Mouse (Mus musculus) kidney, postnatal 0 days (tissue): ENCODE results near the gene Kcnab1. TPM values are rescaled to one million over a fixed set of nuclear protein-coding genes. Genes with fewer than 3 reads are reported as not detected.

Source experiments
- ATAC-seq: fragments of 200-750 bp; cut with Nextera tagmentation; replicated peaks from 2 replicates; pipeline ENCODE4 v1.8.0; 2017; ENCODE audit warnings: low read depth, moderate number of reproducible peaks, moderate TSS enrichment, moderate library complexity; ENCODE audit not compliant: low FRiP score
- DNase-seq: peaks from one replicate; pipeline ENCODE4 v3.0.0-alpha.2; 2016; ENCODE audit warnings: low spot score
- H3K27ac ChIP-seq: fragments of 300-500 bp; sonication (generic); 2 replicates; pipeline ENCODE4 v1.5.1; 2014; ENCODE audit warnings: mild to moderate bottlenecking
- H3K27me3 ChIP-seq: fragments of 300-500 bp; sonication (generic); 2 replicates; pipeline ENCODE4 v1.6.1; 2014; ENCODE audit warnings: low read length, mixed read lengths; ENCODE audit not compliant: insufficient read depth
- H3K36me3 ChIP-seq: fragments of 300-500 bp; sonication (generic); 2 replicates; pipeline ENCODE4 v1.6.1; 2014; ENCODE audit warnings: low read length, mixed read lengths; ENCODE audit not compliant: insufficient read depth
- H3K4me1 ChIP-seq: fragments of 300-500 bp; sonication (generic); replicated peaks from 2 replicates; pipeline ENCODE4 v1.6.1; 2014; ENCODE audit warnings: antibody characterized with exemption, low read length, mixed read lengths; ENCODE audit not compliant: insufficient read depth
- H3K4me2 ChIP-seq: fragments of 300-500 bp; sonication (generic); 2 replicates; pipeline ENCODE4 v1.6.1; 2014; ENCODE audit warnings: mild to moderate bottlenecking, low read length, moderate library complexity, mixed read lengths
- H3K4me3 ChIP-seq: fragments of 300-500 bp; sonication (generic); replicated peaks from 2 replicates; pipeline ENCODE4 v1.5.1; 2014; ENCODE audit warnings: low read depth, low read length
- H3K9ac ChIP-seq: fragments of 300-500 bp; sonication (generic); 2 replicates; pipeline ENCODE4 v1.6.1; 2014; ENCODE audit warnings: low read depth, low read length
- H3K9me3 ChIP-seq: fragments of 300-500 bp; sonication (generic); replicated peaks from 2 replicates; pipeline ENCODE4 v1.6.1; 2016; ENCODE audit warnings: low read length, inconsistent platforms, mixed read lengths
- CTCF ChIP-seq: IDR thresholded peaks from 2 replicates; pipeline ENCODE4 v1.5.1; 2016; ENCODE audit warnings: antibody characterized with exemption, low read depth, mild to moderate bottlenecking, moderate library complexity
- WGBS: fragments of 180-500 bp; shearing (Covaris S2); extraction: QIAGEN DNeasy Blood & Tissue Kit; methylation state at CpG from one replicate; pipeline ENCODE4 v1.1.7; 2014; 5-methylcytosine and 5-hydroxymethylcytosine counted together
- polyA plus RNA-seq: library from polyadenylated mRNA; unstranded; fragments of >200 nt; fragmentation: Nextera tagmentation; extraction: Ambion mirVana; gene quantifications from 2 replicates; pipeline ENCODE4 v1.2.1, GENCODE M21; 2015

The Kcnab1 gene
- 4.0 TPM in 2 replicates for polyA plus RNA-seq

GRCm38 (mm10) chr3:65108945-65109921 lies at the start of gene Kcnab1:
Kcnab1 (plus strand) TSS chr3:65109384.
- peak within 1 kb of the TSS; percentile 70 for H3K4me2 ChIP-seq
- ATAC-seq = peak; percentile 81
- 0 out of 2 replicates have a peak within 1 kb of the TSS, but pooled peaks have one; percentile 18 for H3K9ac ChIP-seq
- peak; percentile 39 for DNase-seq
- no peaks in the 10 kb centered on the region for H3K4me1 ChIP-seq
- 0% methylated on average over 30 of the region's 30 CpGs for WGBS
- H3K27me3 ChIP-seq = no peaks in the 10 kb centered on the region
- no peaks in the 10 kb centered on the region for H3K36me3 ChIP-seq
- H3K27ac ChIP-seq = no peak within 1 kb of the TSS
- H3K9me3 ChIP-seq = no peaks in the 10 kb centered on the region
- H3K4me3 ChIP-seq = peak within 1 kb of the TSS; percentile 34
- no peak for TF ChIP-seq CTCF

GRCm38 (mm10) chr3:65088295-65088694 lies 20.9 kb upstream of the Kcnab1 start:
- Histone ChIP-seq H3K27me3 (no peaks in the 10 kb centered on the region), H3K4me3 (no peak overlapping the region), H3K4me2 (no peak overlapping the region), H3K27ac (no peak overlapping the region), H3K36me3 (no peaks in the 10 kb centered on the region), H3K9me3 (no peaks in the 10 kb centered on the region), H3K9ac (no peak overlapping the region), H3K4me1 (no peaks in the 10 kb centered on the region)
- no peak for ATAC-seq
- WGBS = 41% methylated on average over 2 of the region's 2 CpGs
- TF ChIP-seq CTCF = no peak
- no peak for DNase-seq

GRCm38 (mm10) chr3:65104117-65104516 lies 5.1 kb upstream of the Kcnab1 start:
- Histone ChIP-seq H3K4me3 (no peak overlapping the region), H3K9me3 (no peaks in the 10 kb centered on the region), H3K4me2 (no peak overlapping the region), H3K36me3 (no peaks in the 10 kb centered on the region), H3K27ac (no peak overlapping the region), H3K27me3 (no peaks in the 10 kb centered on the region), H3K9ac (no peak overlapping the region), H3K4me1 (no peaks in the 10 kb centered on the region)
- ATAC-seq (no peak), DNase-seq (no peak)
- no peak for TF ChIP-seq CTCF
- WGBS = 60% methylated on average over 6 of the region's 6 CpGs

GRCm38 (mm10) chr3:65110190-65110589 lies 1.0 kb downstream of the Kcnab1 start:
- no peaks in the 10 kb centered on the region for H3K36me3 ChIP-seq
- DNase-seq (no peak), ATAC-seq (no peak)
- no peak overlapping the region for H3K27ac ChIP-seq
- no peak overlapping the region for H3K4me3 ChIP-seq
- H3K9me3 ChIP-seq = no peaks in the 10 kb centered on the region
- H3K4me2 ChIP-seq = peak overlapping the region; percentile 70
- 57% methylated on average over 9 of the region's 9 CpGs for WGBS
- no peaks in the 10 kb centered on the region for H3K4me1 ChIP-seq
- TF ChIP-seq CTCF = no peak
- no peak overlapping the region for H3K9ac ChIP-seq
- H3K27me3 ChIP-seq = no peaks in the 10 kb centered on the region

DNA sequence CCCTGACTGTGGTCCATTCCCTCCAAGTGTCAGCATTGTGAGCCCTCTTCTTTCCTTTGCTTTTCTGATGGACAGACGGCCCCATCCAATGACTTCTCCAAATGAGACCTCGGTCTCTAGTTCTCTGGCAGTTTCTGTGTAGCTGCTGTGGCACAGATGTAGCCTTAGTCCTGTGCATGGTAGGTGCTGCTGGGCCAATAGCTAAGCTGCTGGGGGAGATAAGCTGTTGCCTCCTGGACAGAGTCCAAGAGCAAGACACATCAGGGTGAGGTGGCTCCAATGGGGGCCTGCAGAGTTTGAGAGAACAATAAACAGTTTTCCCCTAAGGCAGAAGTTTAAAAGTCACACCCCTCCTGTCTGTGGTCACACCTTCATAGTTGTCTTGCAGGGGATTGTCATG lies 2.0 kb downstream of the Kcnab1 start:
- H3K4me2 ChIP-seq = no peak overlapping the region
- 85% methylated on average over 2 of the region's 2 CpGs for WGBS
- H3K27me3 ChIP-seq = no peaks in the 10 kb centered on the region
- H3K4me3 ChIP-seq = no peak overlapping the region
- no peak overlapping the region for H3K27ac ChIP-seq
- TF ChIP-seq CTCF = no peak
- no peak for ATAC-seq
- H3K9ac ChIP-seq = no peak overlapping the region
- H3K9me3 ChIP-seq = no peaks in the 10 kb centered on the region
- H3K4me1 ChIP-seq = no peaks in the 10 kb centered on the region
- DNase-seq = no peak
- H3K36me3 ChIP-seq = no peaks in the 10 kb centered on the region

DNA sequence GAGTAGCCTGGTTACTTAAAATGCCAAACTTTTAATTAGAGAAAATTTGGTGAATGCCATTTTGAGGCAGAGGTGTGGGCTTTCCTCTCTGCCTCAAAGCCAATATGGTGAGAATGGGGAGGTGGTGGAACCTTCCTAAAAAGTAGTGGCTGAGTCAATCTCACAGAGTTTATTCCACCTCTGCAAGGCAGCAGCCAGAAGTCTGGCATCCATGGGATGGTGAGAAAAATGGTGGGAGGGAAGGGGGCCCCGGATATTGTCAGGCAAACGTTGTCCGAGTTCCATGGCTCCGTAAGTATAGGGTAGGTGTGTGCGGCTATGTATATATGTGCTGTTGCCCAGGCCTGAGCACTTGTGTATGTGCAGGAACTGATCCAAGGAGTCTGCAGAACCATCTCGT lies 6.0 kb downstream of the Kcnab1 start:
- no peak overlapping the region for H3K4me3 ChIP-seq
- TF ChIP-seq CTCF = no peak
- ATAC-seq = no peak
- no peaks in the 10 kb centered on the region for H3K27me3 ChIP-seq
- H3K4me2 ChIP-seq = no peak overlapping the region
- no peaks in the 10 kb centered on the region for H3K9me3 ChIP-seq
- DNase-seq = no peak
- no peaks in the 10 kb centered on the region for H3K4me1 ChIP-seq
- no peaks in the 10 kb centered on the region for H3K36me3 ChIP-seq
- 84% methylated on average over 6 of the region's 6 CpGs for WGBS
- H3K27ac ChIP-seq = no peak overlapping the region
- no peak overlapping the region for H3K9ac ChIP-seq
